Mouse (Mus musculus): Measurements from ENCODE around the gene Trim2. TPM values are rescaled to one million over a fixed set of nuclear protein-coding genes. Genes with fewer than 3 reads are reported as not detected.

Gene Trim2
- total and polyA plus RNA-seq, 3 experiments = 2.4 to 3.3 (median 2.5) TPM

GRCm38 (mm10) chr3:84126721-84127120, 180.0 kb downstream of the Trim2 start:
- H3K4me3 ChIP-seq (replicated peaks in 1 of 3; ENCODE audit: low read depth in 2 of 3, low read length in 2 of 3, poor library complexity in 1 of 3) = no peak overlapping the region
- no peaks in the 10 kb centered on the region for H3K9me3 ChIP-seq (replicated peaks; ENCODE audit: low read length)
- H3K9ac ChIP-seq (ENCODE audit: insufficient read depth, low read depth) = no peak overlapping the region
- no peak overlapping the region for H3K27ac ChIP-seq (ENCODE audit: insufficient read depth, low read depth)
- DNase-seq (ENCODE audit: extremely low read depth) = peak; percentile 45
- H3K36me3 ChIP-seq (replicated peaks in 1 of 2; ENCODE audit: control insufficient read depth in 1 of 2, insufficient read depth in 1 of 2, low read length in 1 of 2) = peaks cover 0 to 10% of the 10 kb centered on the region in 2 experiments
- dilution Hi-C loops (cut with MboI; ENCODE audit: extremely low pct_ligation_motif_present, extremely low pct_unique_long_range_greater_than_20kb, low sequenced_read_pairs) = no loop called here
- H3K79me2 ChIP-seq (replicated peaks; ENCODE audit: control insufficient read depth, extremely low read depth, insufficient read depth, poor library complexity, severe bottlenecking) = no peaks in the 10 kb centered on the region
- TF ChIP-seq ZMIZ1 (IDR thresholded peaks at IDR 0.05; ENCODE audit: low read depth, low read length) (no peak), MEF2A (IDR thresholded peaks at IDR 0.05; ENCODE audit: borderline replicate concordance, low read depth, low read length) (peak; percentile 20; the same call in 1 of the 2 replicates), RAD21 (IDR thresholded peaks at IDR 0.05; ENCODE audit: low read depth, low read length) (no peak), MAX (IDR thresholded peaks at IDR 0.05; ENCODE audit: low read length) (no peak), POLR2AphosphoS2 (IDR thresholded peaks at IDR 0.05; ENCODE audit: low read depth, low read length) (no peak), SMC3 (IDR thresholded peaks at IDR 0.05; ENCODE audit: low read depth, low read length) (no peak), PAX5 (IDR thresholded peaks at IDR 0.05; ENCODE audit: low read length) (no peak), ZNF384 (IDR thresholded peaks at IDR 0.05; ENCODE audit: low read depth, low read length) (no peak), ZC3H11A (IDR thresholded peaks at IDR 0.05; ENCODE audit: low read depth, low read length) (no peak), ELF1 (IDR thresholded peaks at IDR 0.05; ENCODE audit: low read depth, low read length) (no peak), MXI1 (IDR thresholded peaks at IDR 0.05; ENCODE audit: low read depth, low read length) (peak; percentile 38; the same call in 1 of the 2 replicates), POLR2A (IDR thresholded peaks at IDR 0.05; ENCODE audit: low read depth, low read length) (no peak), NRF1 (IDR thresholded peaks at IDR 0.05; ENCODE audit: low read depth, low read length) (no peak), BHLHE40 (IDR thresholded peaks at IDR 0.05; ENCODE audit: low read depth, low read length) (no peak), CHD2 (IDR thresholded peaks at IDR 0.05; ENCODE audit: low read length) (no peak), USF2 (conservative IDR thresholded peaks at IDR 0.05; ENCODE audit: low read depth, low read length) (no peak), TBP (conservative IDR thresholded peaks at IDR 0.05; ENCODE audit: low read depth, low read length) (no peak), E2F4 (IDR thresholded peaks at IDR 0.05; ENCODE audit: insufficient replicate concordance, low read depth, low read length) (no peak), MAFK (IDR thresholded peaks at IDR 0.05; ENCODE audit: insufficient replicate concordance, low read length) (no peak), IRF4 (IDR thresholded peaks at IDR 0.05; ENCODE audit: low read depth, low read length) (peak; percentile 48; the same call in 1 of the 2 replicates), UBTF (IDR thresholded peaks at IDR 0.05; ENCODE audit: low read depth, low read length) (no peak), SIN3A (IDR thresholded peaks at IDR 0.05; ENCODE audit: low read length) (no peak), GABPA (IDR thresholded peaks at IDR 0.05; ENCODE audit: insufficient replicate concordance, low read depth, low read length) (no peak), JUND (conservative IDR thresholded peaks at IDR 0.05; ENCODE audit: low read depth, low read length) (no peak), MYC (IDR thresholded peaks at IDR 0.05; ENCODE audit: low read depth, low read length) (no peak), KAT2A (IDR thresholded peaks at IDR 0.05; ENCODE audit: insufficient replicate concordance, low read length) (no peak), NELFE (IDR thresholded peaks at IDR 0.05; ENCODE audit: low read depth, low read length) (no peak), USF1 (IDR thresholded peaks at IDR 0.05; ENCODE audit: low read depth, low read length) (no peak), JUN (IDR thresholded peaks at IDR 0.05; ENCODE audit: insufficient read depth, low read depth, low read length) (no peak), ETS1 (conservative IDR thresholded peaks at IDR 0.05; ENCODE audit: low read depth, low read length) (0 out of 2 replicates have a peak, but pooled peaks have one; percentile 37), ZKSCAN1 (IDR thresholded peaks at IDR 0.05; ENCODE audit: borderline replicate concordance, low read depth, low read length) (no peak)
- peak overlapping the region; percentile 61 for H3K4me2 ChIP-seq (ENCODE audit: insufficient read depth, low read depth, poor library complexity, severe bottlenecking)
- H3K27me3 ChIP-seq (replicated peaks) = no peaks in the 10 kb centered on the region
- peaks cover 8 to 30% of the 10 kb centered on the region in 2 experiments; a peak in 3 of 4 replicates for H3K4me1 ChIP-seq (ENCODE audit: control insufficient read depth in 1 of 2, insufficient read depth in 2 of 2)
- in situ Hi-C loops (cut with MboI; ENCODE audit: low pct_ligation_motif_present, low pct_unique_long_range_greater_than_20kb, low sequenced_read_pairs) = no loop called here

Measured in CH12.LX (cell line).